Mouse (Mus musculus) olfactory bulb, adult 2 months (tissue): ENCODE measurements around the gene AF067063. TPM values are rescaled to one million over a fixed set of nuclear protein-coding genes. Genes with fewer than 3 reads are reported as not detected.
A peak's percentile ranks its signal among the peaks of the same experiment; 100 is the strongest.
"Not testable (repeated sequence)": the region's sequence is repeated elsewhere in the genome, so short reads cannot be mapped to it uniquely, and the experiment has no call there.

Source experiments
- H3K27ac ChIP-seq: fragments of 200-500 bp; 2 replicates; pipeline ENCODE4 v1.5.1; 2012; ENCODE audit warnings: low read depth, low read length; ENCODE audit not compliant: insufficient read depth
- H3K4me1 ChIP-seq: fragments of 200-500 bp; 2 replicates; pipeline ENCODE4 v1.6.1; 2012; ENCODE audit warnings: low read length; ENCODE audit not compliant: control insufficient read depth, insufficient read depth
- H3K4me3 ChIP-seq: fragments of 200-500 bp; 2 replicates; pipeline ENCODE4 v1.5.1; 2012; ENCODE audit warnings: mild to moderate bottlenecking, low read depth, low read length, moderate library complexity; ENCODE audit not compliant: insufficient read depth
- CTCF ChIP-seq: fragments of 200-500 bp; IDR thresholded peaks from 2 replicates; pipeline ENCODE4 v1.5.1; 2012; ENCODE audit warnings: low read depth, mild to moderate bottlenecking, low read length, moderate library complexity; ENCODE audit not compliant: insufficient read depth
- POLR2A ChIP-seq: fragments of 200-500 bp; IDR thresholded peaks from 2 replicates; pipeline ENCODE4 v1.6.1; 2012; ENCODE audit warnings: mild to moderate bottlenecking, low read depth, low read length, moderate library complexity; ENCODE audit not compliant: insufficient read depth
- WGBS: fragments of 180-500 bp; shearing (Covaris S2); methylation state at CpG from one replicate; pipeline ENCODE4 v1.1.7; 2018; 5-methylcytosine and 5-hydroxymethylcytosine counted together
- polyA plus RNA-seq: library from polyadenylated mRNA; stranded (reverse); fragments of >200 nt; gene quantifications from 2 replicates; pipeline ENCODE4 v1.2.4, GENCODE M21; 2012; ENCODE audit warnings: low replicate concordance; ENCODE audit not compliant: missing spikeins, insufficient read depth, insufficient read length

Gene AF067063
- not detected in 2 replicates for polyA plus RNA-seq

DNA sequence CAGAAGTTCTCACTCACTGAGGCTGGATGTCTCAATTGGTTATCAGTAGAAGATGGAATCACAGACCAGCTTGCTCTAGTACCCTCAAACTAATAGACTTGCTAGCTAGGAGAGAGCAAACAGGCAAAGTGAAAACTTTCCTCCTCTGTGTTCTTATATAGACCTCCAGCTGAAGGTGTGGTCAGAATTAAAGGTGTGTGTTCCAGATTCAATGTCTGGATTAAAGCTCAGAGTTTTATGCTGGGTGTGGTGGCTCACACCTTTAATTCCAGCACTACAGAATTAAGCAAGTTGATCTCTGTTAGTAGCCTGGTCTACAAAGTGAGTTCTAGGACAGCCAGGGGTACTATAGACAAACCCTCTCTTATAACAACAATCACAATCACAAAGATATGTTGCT is at the start of gene AF067063:
Gene AF067063, minus strand, starts transcription at position 101 of the 400 bp plus-strand sequence.
- H3K4me1 ChIP-seq, H3K27ac ChIP-seq, H3K4me3 ChIP-seq: not testable (repeated sequence)

GRCm38 (mm10) chr13:119864395-119864999 is 34.5 kb upstream of the AF067063 start:
- H3K4me1 ChIP-seq, H3K27ac ChIP-seq, H3K4me3 ChIP-seq: not testable (repeated sequence)
- WGBS, result 74% methylated on average over 6 of the region's 7 CpGs

DNA sequence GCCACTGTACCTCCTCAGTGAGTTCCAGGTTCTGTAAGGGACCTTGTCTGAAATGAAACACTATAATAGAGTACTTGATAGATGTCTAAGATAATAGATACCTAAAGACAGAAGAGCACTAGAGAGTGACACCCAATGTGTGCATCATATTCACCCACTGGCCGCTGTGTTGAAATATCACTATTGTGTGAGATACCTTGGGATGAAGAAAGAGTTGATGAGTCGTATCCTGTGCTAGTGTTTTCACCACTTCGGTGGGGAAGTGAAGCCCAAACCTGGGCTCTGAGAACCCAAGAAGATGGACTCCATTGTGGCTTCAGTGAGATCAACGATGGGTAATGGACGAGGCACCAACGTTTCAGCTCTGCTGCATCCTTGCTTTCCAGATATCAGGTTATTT is 32.4 kb upstream of the AF067063 start:
- not testable (repeated sequence) for H3K27ac ChIP-seq, H3K4me3 ChIP-seq, H3K4me1 ChIP-seq
- no CpG with 5 or more reads among the region's 6 CpGs for WGBS

DNA sequence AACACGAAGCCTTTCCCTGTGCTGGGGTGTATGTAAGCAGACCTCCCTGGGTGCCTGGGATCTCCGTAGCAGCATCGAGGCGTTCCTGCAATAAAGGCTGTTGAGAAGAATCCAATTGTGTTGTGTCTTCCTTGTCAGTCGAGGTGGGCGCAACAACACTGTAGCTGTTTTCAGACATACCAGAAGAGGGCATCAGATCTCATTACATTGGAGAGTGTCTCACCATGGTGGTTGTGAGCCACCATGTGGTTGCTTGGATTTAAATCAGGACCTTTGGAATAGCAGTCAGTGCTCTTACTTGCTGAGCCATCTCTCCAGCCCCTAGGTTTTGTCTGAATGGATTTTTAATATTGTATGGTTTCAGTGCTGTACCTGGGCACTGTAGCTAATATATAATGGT is 10.0 kb upstream of the AF067063 start:
- not testable (repeated sequence) for H3K4me3 ChIP-seq, H3K4me1 ChIP-seq, H3K27ac ChIP-seq
- 17% methylated on average over 6 of the region's 6 CpGs for WGBS

DNA sequence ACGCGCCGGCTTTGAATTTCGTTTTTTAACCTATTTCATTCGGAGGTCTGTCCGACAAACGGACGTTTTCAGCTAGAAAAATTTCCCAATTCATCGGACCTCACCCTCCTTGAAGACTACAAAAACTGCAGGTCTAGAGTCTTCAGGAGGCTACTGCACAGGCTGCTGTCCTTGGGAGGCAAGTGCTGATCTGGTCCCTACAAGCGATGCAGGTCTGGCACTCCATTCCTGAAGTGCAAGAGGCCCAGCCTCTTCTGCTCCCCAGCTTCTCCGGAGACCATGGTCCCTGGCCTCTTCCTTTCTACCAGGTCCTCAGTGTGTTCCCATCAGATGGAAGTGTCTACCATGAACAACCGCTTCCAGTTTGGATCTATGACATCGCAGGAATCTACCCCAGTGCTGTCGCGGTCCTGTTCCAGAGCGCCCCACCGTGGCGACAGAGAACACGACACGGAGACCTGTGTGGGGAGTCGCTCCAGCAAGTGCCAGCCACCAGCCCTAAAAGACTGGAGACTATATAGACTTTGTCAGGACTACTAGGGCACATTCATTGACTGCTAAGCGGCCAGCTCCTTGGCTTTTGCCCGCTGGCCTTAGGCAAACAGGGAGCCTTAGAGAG is 7.8 kb upstream of the AF067063 start:
- H3K27ac ChIP-seq, H3K4me3 ChIP-seq, H3K4me1 ChIP-seq: not testable (repeated sequence)
- WGBS, result 16% methylated on average over 14 of the region's 23 CpGs

- not testable (repeated sequence) for H3K4me1 ChIP-seq, H3K27ac ChIP-seq
- 10% methylated on average over 23 of the region's 23 CpGs for WGBS
- H3K4me3 ChIP-seq, result peak overlapping the region; percentile 22; the same call in 1 of the 2 replicates
Observed at GRCm38 (mm10) chr13:119836324-119836811, 6.4 kb upstream of the AF067063 start.

- not testable (repeated sequence) for H3K27ac ChIP-seq, H3K4me1 ChIP-seq
- peak within 1 kb of the TSS; percentile 22; the same call in 1 of the 2 replicates for H3K4me3 ChIP-seq
- 13% methylated on average over 18 of the region's 25 CpGs for WGBS
Observed at GRCm38 (mm10) chr13:119835320-119836056, 5.5 kb upstream of the AF067063 start, which contains the start of gene D13Ertd608e. Gene D13Ertd608e (plus strand): TSS chr13:119836006.

- TF ChIP-seq CTCF, result no peak
- TF ChIP-seq POLR2A, result no peak
- H3K27ac ChIP-seq, result no peak overlapping the region
- 41% methylated on average over 2 of the region's 2 CpGs for WGBS
- no peak overlapping the region for H3K4me3 ChIP-seq
- no peaks in the 10 kb centered on the region for H3K4me1 ChIP-seq
Observed at GRCm38 (mm10) chr13:119817579-119818206, 12.3 kb downstream of the AF067063 start.

GRCm38 (mm10) chr13:119816798-119817197 is 13.2 kb downstream of the AF067063 start:
- Histone ChIP-seq H3K27ac (no peak overlapping the region), H3K4me3 (no peak overlapping the region), H3K4me1 (no peaks in the 10 kb centered on the region)
- 64% methylated on average over 8 of the region's 8 CpGs for WGBS
- no peak for TF ChIP-seq POLR2A

GRCm38 (mm10) chr13:119810031-119810430 is 20.0 kb downstream of the AF067063 start:
- Histone ChIP-seq H3K4me1 (no peaks in the 10 kb centered on the region), H3K4me3 (no peak overlapping the region), H3K27ac (no peak overlapping the region)
- 76% methylated on average over 9 of the region's 9 CpGs for WGBS
- TF ChIP-seq POLR2A, result no peak
- TF ChIP-seq CTCF, result no peak
